Mouse (Mus musculus): ENCODE results near the gene Mfsd9. TPM values are rescaled to one million over a fixed set of nuclear protein-coding genes. Genes with fewer than 3 reads are reported as not detected.

Gene Mfsd9
- polyA plus RNA-seq, 1 experiment from 2014 or later: 6.6 TPM

GRCm38 (mm10) chr1:40804118-40804517, 13.6 kb upstream of the Mfsd9 start:
- H3K4me2 ChIP-seq: no peak overlapping the region
- no peak overlapping the region for H3K9ac ChIP-seq
- no peaks in the 10 kb centered on the region for H3K9me3 ChIP-seq
- H3K27me3 ChIP-seq (replicated peaks): no peaks in the 10 kb centered on the region
- H3K4me3 ChIP-seq: no peak overlapping the region
- H3K27ac ChIP-seq: no peak overlapping the region
- ATAC-seq (replicated peaks): no peak
- 90% methylated on average over 12 of the region's 12 CpGs for WGBS
- H3K36me3 ChIP-seq (replicated peaks): no peaks in the 10 kb centered on the region
- H3K4me1 ChIP-seq: no peaks in the 10 kb centered on the region

GRCm38 (mm10) chr1:40802759-40803158, 12.3 kb upstream of the Mfsd9 start:
- Histone ChIP-seq H3K27ac (no peak overlapping the region), H3K27me3 (replicated peaks) (no peaks in the 10 kb centered on the region), H3K36me3 (replicated peaks) (no peaks in the 10 kb centered on the region), H3K4me1 (no peaks in the 10 kb centered on the region), H3K9me3 (no peaks in the 10 kb centered on the region), H3K4me3 (no peak overlapping the region), H3K4me2 (no peak overlapping the region), H3K9ac (no peak overlapping the region)
- WGBS: 25% methylated on average over 3 of the region's 3 CpGs
- ATAC-seq (replicated peaks): no peak

GRCm38 (mm10) chr1:40800908-40801307, 10.4 kb upstream of the Mfsd9 start:
- H3K9me3 ChIP-seq: no peaks in the 10 kb centered on the region
- H3K27ac ChIP-seq: no peak overlapping the region
- H3K27me3 ChIP-seq (replicated peaks): no peaks in the 10 kb centered on the region
- ATAC-seq (replicated peaks): no peak
- no peak overlapping the region for H3K4me2 ChIP-seq
- WGBS: 82% methylated on average over 5 of the region's 5 CpGs
- no peaks in the 10 kb centered on the region for H3K36me3 ChIP-seq (replicated peaks)
- no peaks in the 10 kb centered on the region for H3K4me1 ChIP-seq
- no peak overlapping the region for H3K9ac ChIP-seq
- no peak overlapping the region for H3K4me3 ChIP-seq

DNA sequence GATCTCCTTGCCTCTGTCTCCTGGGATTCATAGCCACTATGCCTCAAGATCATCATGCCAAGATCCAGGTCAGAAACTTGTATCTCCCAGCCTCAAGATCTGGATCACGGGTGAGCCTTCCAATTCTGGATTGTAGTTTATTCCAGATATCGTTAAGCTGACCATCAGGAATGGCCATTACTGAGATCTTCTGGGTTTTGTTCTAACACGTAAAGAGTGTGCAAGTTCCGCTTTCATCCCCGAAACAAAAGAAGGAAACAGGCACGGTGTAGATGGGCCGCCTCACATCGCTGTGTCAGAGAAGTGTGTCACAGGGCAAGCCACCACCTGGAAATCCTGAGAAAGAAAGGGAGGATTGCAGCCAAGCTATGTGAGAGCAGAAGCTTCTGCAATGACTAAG, 8.6 kb upstream of the Mfsd9 start:
- 93% methylated on average over 8 of the region's 8 CpGs for WGBS
- ATAC-seq (replicated peaks): no peak
- Histone ChIP-seq H3K4me1 (no peaks in the 10 kb centered on the region), H3K4me2 (no peak overlapping the region), H3K36me3 (replicated peaks) (no peaks in the 10 kb centered on the region), H3K9ac (no peak overlapping the region), H3K4me3 (no peak overlapping the region), H3K27ac (no peak overlapping the region), H3K9me3 (no peaks in the 10 kb centered on the region), H3K27me3 (replicated peaks) (no peaks in the 10 kb centered on the region)

GRCm38 (mm10) chr1:40797348-40797747, 6.9 kb upstream of the Mfsd9 start:
- Histone ChIP-seq H3K4me3 (no peak overlapping the region), H3K4me1 (no peaks in the 10 kb centered on the region), H3K36me3 (replicated peaks) (no peaks in the 10 kb centered on the region), H3K27me3 (replicated peaks) (no peaks in the 10 kb centered on the region), H3K27ac (no peak overlapping the region), H3K4me2 (no peak overlapping the region), H3K9ac (no peak overlapping the region), H3K9me3 (no peaks in the 10 kb centered on the region)
- ATAC-seq (replicated peaks): no peak
- 14% methylated on average over 5 of the region's 5 CpGs for WGBS

- H3K9me3 ChIP-seq: no peaks in the 10 kb centered on the region
- no peaks in the 10 kb centered on the region for H3K27me3 ChIP-seq (replicated peaks)
- H3K27ac ChIP-seq: no peak overlapping the region
- no peak overlapping the region for H3K4me3 ChIP-seq
- no peak overlapping the region for H3K4me2 ChIP-seq
- H3K36me3 ChIP-seq (replicated peaks): no peaks in the 10 kb centered on the region
- H3K4me1 ChIP-seq: peaks cover 6% of the 10 kb centered on the region; the same call in 1 of the 2 replicates
- WGBS: 100% methylated on average over 1 of the region's 1 CpGs
- ATAC-seq (replicated peaks): no peak
- no peak overlapping the region for H3K9ac ChIP-seq
Observed at GRCm38 (mm10) chr1:40795508-40795907, 5.0 kb upstream of the Mfsd9 start.

- peaks cover 18% of the 10 kb centered on the region for H3K4me1 ChIP-seq
- H3K4me2 ChIP-seq: peak overlapping the region; percentile 59
- H3K9me3 ChIP-seq: no peaks in the 10 kb centered on the region
- peak overlapping the region; percentile 61 for H3K4me3 ChIP-seq
- peak overlapping the region; percentile 10; the same call in 1 of the 2 replicates for H3K9ac ChIP-seq
- no peak overlapping the region for H3K27ac ChIP-seq
- H3K36me3 ChIP-seq (replicated peaks): 0 out of 2 replicates have a peak, but pooled peaks cover 2% of the 10 kb centered on the region
- no peaks in the 10 kb centered on the region for H3K27me3 ChIP-seq (replicated peaks)
- peak; percentile 72 for ATAC-seq (replicated peaks)
- 13% methylated on average over 5 of the region's 5 CpGs for WGBS
Observed at GRCm38 (mm10) chr1:40789666-40790233, 737 bp downstream of the Mfsd9 start.

- Histone ChIP-seq H3K9me3 (no peaks in the 10 kb centered on the region), H3K4me1 (peaks cover 18% of the 10 kb centered on the region), H3K27me3 (replicated peaks) (no peaks in the 10 kb centered on the region), H3K4me3 (no peak overlapping the region), H3K36me3 (replicated peaks) (0 out of 2 replicates have a peak, but pooled peaks cover 2% of the 10 kb centered on the region), H3K27ac (no peak overlapping the region), H3K4me2 (no peak overlapping the region), H3K9ac (no peak overlapping the region)
- 84% methylated on average over 6 of the region's 6 CpGs for WGBS
- no peak for ATAC-seq (replicated peaks)
Observed at GRCm38 (mm10) chr1:40788956-40789355, 1.5 kb downstream of the Mfsd9 start.

- Histone ChIP-seq H3K27ac (no peak overlapping the region), H3K9me3 (no peaks in the 10 kb centered on the region), H3K4me1 (peaks cover 15% of the 10 kb centered on the region), H3K9ac (no peak overlapping the region), H3K27me3 (replicated peaks) (no peaks in the 10 kb centered on the region), H3K4me2 (no peak overlapping the region), H3K4me3 (no peak overlapping the region), H3K36me3 (replicated peaks) (0 out of 2 replicates have a peak, but pooled peaks cover 2% of the 10 kb centered on the region)
- no peak for ATAC-seq (replicated peaks)
- WGBS: 88% methylated on average over 11 of the region's 11 CpGs
Observed at GRCm38 (mm10) chr1:40785876-40786445, 4.5 kb downstream of the Mfsd9 start.

DNA sequence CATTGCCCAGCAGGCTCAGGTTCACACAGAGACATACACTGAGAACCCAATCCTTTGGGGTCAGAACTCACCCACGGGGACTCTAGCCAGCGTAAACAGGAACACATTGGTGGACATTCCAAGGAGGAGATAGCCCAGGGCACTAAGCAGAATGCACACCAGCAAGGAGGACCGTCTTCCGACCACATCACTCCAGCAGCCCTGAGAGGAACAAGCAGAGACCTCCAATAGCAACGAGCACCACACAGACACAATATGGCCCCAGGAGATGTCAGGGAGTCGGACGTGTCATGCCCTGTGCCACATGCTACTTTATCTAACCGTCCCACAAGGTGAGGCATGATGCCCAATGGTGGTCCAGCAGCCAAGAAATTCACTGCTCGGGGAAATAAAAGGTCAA, 6.2 kb downstream of the Mfsd9 start:
- Histone ChIP-seq H3K4me3 (no peak overlapping the region), H3K4me1 (peaks cover 4% of the 10 kb centered on the region), H3K9ac (no peak overlapping the region), H3K27ac (no peak overlapping the region), H3K36me3 (replicated peaks) (peaks cover 9% of the 10 kb centered on the region; the same call in 1 of the 2 replicates), H3K27me3 (replicated peaks) (no peaks in the 10 kb centered on the region), H3K4me2 (no peak overlapping the region), H3K9me3 (0 out of 2 replicates have a peak, but pooled peaks cover 5% of the 10 kb centered on the region)
- no peak for ATAC-seq (replicated peaks)
- WGBS: 92% methylated on average over 9 of the region's 9 CpGs

DNA sequence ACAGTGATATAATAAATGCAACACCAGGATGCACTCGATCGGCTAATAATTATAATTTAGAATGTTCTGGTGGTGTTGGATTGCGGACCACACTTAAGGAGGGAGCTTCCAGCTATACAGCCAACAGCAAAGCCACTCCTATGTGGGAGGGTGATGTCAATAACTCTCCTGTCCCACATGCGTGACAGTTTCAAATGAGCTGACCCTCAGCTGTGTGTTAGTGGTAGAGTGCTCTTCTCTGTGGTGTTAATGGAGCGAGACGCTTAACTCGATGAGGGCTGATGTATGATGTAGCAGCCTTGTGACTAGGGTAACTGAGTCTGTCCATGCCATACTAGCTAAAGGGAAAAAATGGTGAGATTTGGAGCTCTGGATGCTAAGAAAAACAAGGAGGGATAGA, 7.0 kb downstream of the Mfsd9 start:
- no peaks in the 10 kb centered on the region for H3K4me1 ChIP-seq
- no peak for ATAC-seq (replicated peaks)
- 95% methylated on average over 7 of the region's 7 CpGs for WGBS

DNA sequence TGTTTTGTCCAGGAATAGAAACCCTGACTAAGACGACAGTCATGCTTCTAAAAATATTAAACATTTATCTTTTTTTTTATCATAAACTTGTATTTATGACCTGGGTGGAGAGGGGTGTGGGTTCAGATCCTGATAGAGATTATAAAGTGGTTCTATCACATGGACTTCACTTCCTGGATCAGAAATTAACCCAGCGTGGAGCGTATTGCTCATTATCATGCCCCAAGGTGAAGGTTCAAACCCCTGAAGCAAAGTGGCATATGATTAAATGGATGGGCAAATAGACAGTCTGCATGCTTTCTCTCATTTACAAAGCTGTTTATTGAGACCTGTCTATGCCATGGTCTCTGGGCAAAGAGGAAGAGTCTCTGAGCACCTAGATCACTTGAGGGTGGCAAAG, 13.7 kb downstream of the Mfsd9 start:
- no peaks in the 10 kb centered on the region for H3K27me3 ChIP-seq (replicated peaks)
- H3K4me1 ChIP-seq: no peaks in the 10 kb centered on the region
- H3K27ac ChIP-seq: no peak overlapping the region
- 0 out of 2 replicates have a peak, but pooled peaks cover 12% of the 10 kb centered on the region for H3K9me3 ChIP-seq
- H3K4me3 ChIP-seq: no peak overlapping the region
- no peak overlapping the region for H3K9ac ChIP-seq
- peaks cover 19% of the 10 kb centered on the region; the same call in 1 of the 2 replicates for H3K36me3 ChIP-seq (replicated peaks)
- no peak for ATAC-seq (replicated peaks)
- H3K4me2 ChIP-seq: no peak overlapping the region
- 90% methylated on average over 3 of the region's 3 CpGs for whole genome bisulfite sequencing

More for the DNA sequence above, 7.0 kb downstream of the Mfsd9 start:
- Histone ChIP-seq H3K4me3 (no peak overlapping the region), H3K9me3 (0 out of 2 replicates have a peak, but pooled peaks cover 12% of the 10 kb centered on the region), H3K27me3 (replicated peaks) (no peaks in the 10 kb centered on the region), H3K9ac (no peak overlapping the region), H3K36me3 (replicated peaks) (peaks cover 17% of the 10 kb centered on the region; the same call in 1 of the 2 replicates), H3K4me2 (no peak overlapping the region), H3K27ac (no peak overlapping the region)

- no peak for ATAC-seq (replicated peaks)
- 66% methylated on average over 2 of the region's 2 CpGs for WGBS
- Histone ChIP-seq H3K4me3 (no peak overlapping the region), H3K27me3 (replicated peaks) (no peaks in the 10 kb centered on the region), H3K36me3 (replicated peaks) (peaks cover 19% of the 10 kb centered on the region; the same call in 1 of the 2 replicates), H3K27ac (no peak overlapping the region), H3K9me3 (0 out of 2 replicates have a peak, but pooled peaks cover 12% of the 10 kb centered on the region), H3K9ac (no peak overlapping the region), H3K4me2 (no peak overlapping the region), H3K4me1 (no peaks in the 10 kb centered on the region)
Observed at GRCm38 (mm10) chr1:40776102-40776501, 14.4 kb downstream of the Mfsd9 start.
